Mouse (Mus musculus): ENCODE results near the gene Gm49337.

- TF ChIP-seq CTCF (IDR thresholded peaks at IDR 0.05; ENCODE audit: extremely low read depth, insufficient read length, insufficient replicate concordance, low read depth, low read length), result no peak
- TF ChIP-seq POLR2A (IDR thresholded peaks at IDR 0.05; ENCODE audit: low read depth, low read length), result no peak
Measured at GRCm38 (mm10) chr4:116141736-116142135, 31.4 kb upstream of the Gm49337 start.

Measured in small intestine, adult 2 months (tissue).